Mouse (Mus musculus) thymus, adult 2 months (tissue): ENCODE data around the gene Prkag3. TPM values are rescaled to one million over a fixed set of nuclear protein-coding genes. Genes with fewer than 3 reads are reported as not detected.
A peak's percentile ranks its signal among the peaks of the same experiment; 100 is the strongest.

Experiments used
- DNase-seq: peaks from one replicate; pipeline ENCODE4 v3.0.0; 2021
- H3K27ac ChIP-seq: fragments of 200-500 bp; 2 replicates; pipeline ENCODE4 v1.5.1; 2012; ENCODE audit warnings: low read length, control low read depth; ENCODE audit not compliant: control insufficient read depth, insufficient read depth
- H3K27me3 ChIP-seq: fragments of 200-500 bp; 2 replicates; pipeline ENCODE4 v1.6.1; 2012; ENCODE audit warnings: mild to moderate bottlenecking, low read length, moderate library complexity, mixed read lengths; ENCODE audit not compliant: control insufficient read depth, insufficient read depth
- H3K36me3 ChIP-seq: fragments of 200-500 bp; 2 replicates; pipeline ENCODE4 v1.6.1; 2012; ENCODE audit warnings: mild to moderate bottlenecking, low read length, moderate library complexity; ENCODE audit not compliant: control insufficient read depth, insufficient read depth
- H3K4me1 ChIP-seq: fragments of 200-500 bp; replicated peaks from 2 replicates; pipeline ENCODE4 v1.6.1; 2012; ENCODE audit warnings: low read length; ENCODE audit not compliant: control insufficient read depth, insufficient read depth
- H3K4me3 ChIP-seq: fragments of 200-500 bp; 2 replicates; pipeline ENCODE4 v1.5.1; 2012; ENCODE audit warnings: mild to moderate bottlenecking, low read length, control low read depth, moderate library complexity; ENCODE audit not compliant: control insufficient read depth, insufficient read depth
- CTCF ChIP-seq: fragments of 200-500 bp; IDR thresholded peaks from 2 replicates; pipeline ENCODE4 v1.5.1; 2012; ENCODE audit warnings: mild to moderate bottlenecking, control low read depth, low read length, moderate library complexity, borderline replicate concordance; ENCODE audit not compliant: control insufficient read depth, poor library complexity, insufficient read depth; ENCODE audit errors: extremely low read depth
- POLR2A ChIP-seq: fragments of 200-500 bp; IDR thresholded peaks from 2 replicates; pipeline ENCODE4 v1.6.1; 2012; ENCODE audit warnings: mild to moderate bottlenecking, low read length, control low read depth, moderate library complexity; ENCODE audit not compliant: control insufficient read depth, poor library complexity, insufficient read depth; ENCODE audit errors: extremely low read depth
- WGBS: fragments of 180-500 bp; shearing (Covaris S2); methylation state at CpG from one replicate; pipeline ENCODE4 v1.1.7; 2018; 5-methylcytosine and 5-hydroxymethylcytosine counted together
- polyA plus RNA-seq: library from polyadenylated mRNA; depleted of rRNA; stranded (reverse); fragments of >200 nt; gene quantifications from 2 replicates; pipeline ENCODE4 v1.2.3, GENCODE M21; 2012

Prkag3 gene
- polyA plus RNA-seq, 1 experiment = 0.38 TPM

DNA sequence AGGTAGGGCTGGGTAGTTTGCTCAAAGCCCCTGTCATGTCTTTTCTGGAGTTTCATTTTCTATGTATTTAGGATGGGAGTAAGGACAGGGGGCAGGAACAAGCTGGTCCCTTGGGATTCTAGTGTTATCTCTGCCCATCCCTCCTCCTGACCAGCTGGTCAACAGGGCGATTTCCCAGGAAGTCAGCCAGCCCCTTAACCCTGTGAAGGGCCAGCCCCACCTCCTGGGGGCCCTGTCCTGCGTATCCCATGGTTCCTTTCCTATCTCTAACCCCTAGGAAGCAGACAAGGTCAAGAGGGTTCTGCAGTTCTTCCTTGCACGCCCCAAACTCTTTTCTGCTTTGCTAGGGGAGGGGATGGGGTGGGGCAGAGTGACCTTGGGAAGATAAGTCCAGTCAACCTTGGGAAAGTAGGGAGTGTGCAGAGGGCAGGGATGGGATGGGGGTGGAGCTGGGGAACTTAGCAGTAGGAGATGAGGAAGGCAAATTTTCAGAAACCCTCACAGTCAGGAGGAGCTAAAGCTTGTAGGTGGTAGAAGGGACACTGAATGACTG, 30.0 kb upstream of the Prkag3 start:
- H3K4me1 ChIP-seq = peaks cover 8% of the 10 kb centered on the region; the same call in 1 of the 2 replicates
- TF ChIP-seq CTCF (no peak), POLR2A (no peak)
- no peak for DNase-seq
- H3K36me3 ChIP-seq = no peaks in the 10 kb centered on the region
- H3K4me3 ChIP-seq = no peak overlapping the region
- 84% methylated on average over 3 of the region's 3 CpGs for WGBS
- H3K27ac ChIP-seq = no peak overlapping the region
- H3K27me3 ChIP-seq = no peaks in the 10 kb centered on the region; the same call in 1 of the 2 replicates

DNA sequence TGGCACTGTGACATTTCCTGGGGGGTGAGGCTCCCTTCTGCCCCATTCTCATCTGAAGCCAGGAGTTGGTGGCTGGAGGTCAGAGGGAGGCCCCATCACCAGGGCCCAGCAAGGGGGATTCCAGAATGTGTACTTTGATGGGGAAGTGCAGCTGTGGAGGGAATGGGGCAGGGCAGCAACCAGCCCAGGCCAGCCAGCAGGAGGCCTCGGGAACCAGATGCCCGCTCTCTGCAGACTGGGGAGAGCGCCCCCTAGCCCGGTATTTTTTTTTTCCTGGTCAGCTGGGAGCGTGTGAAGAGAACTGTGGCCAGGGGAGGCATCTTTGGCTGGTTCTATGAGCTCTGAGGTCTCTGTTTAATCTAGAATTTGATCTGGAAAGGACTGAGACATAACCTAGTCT, 26.8 kb upstream of the Prkag3 start:
- no peak overlapping the region for H3K27ac ChIP-seq
- H3K4me3 ChIP-seq = no peak overlapping the region
- no peak for DNase-seq
- no peaks in the 10 kb centered on the region for H3K36me3 ChIP-seq
- 55% methylated on average over 5 of the region's 5 CpGs for WGBS
- peaks cover 9% of the 10 kb centered on the region; the same call in 1 of the 2 replicates for H3K4me1 ChIP-seq
- peaks cover 17% of the 10 kb centered on the region for H3K27me3 ChIP-seq
- TF ChIP-seq CTCF (no peak), POLR2A (no peak)

DNA sequence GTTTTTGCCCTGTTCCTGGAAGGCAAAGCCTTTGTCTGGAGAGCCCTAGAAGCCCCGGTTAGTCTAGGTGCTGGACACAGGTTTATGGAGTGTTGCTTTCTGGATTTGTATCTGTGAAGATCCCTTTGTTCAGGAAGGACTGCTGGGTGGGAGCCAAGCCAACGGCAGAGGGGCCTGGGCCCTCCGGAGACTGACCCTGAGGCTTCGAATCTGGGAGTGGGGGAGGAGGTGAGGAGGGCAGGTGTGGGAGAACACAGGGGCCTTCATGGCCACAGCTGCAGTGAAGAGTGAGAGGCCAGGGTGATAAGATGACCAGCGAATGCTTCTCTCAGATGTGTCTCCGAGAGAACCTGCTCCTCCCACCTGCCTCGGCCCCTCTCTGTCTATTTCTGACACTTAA, 25.0 kb upstream of the Prkag3 start:
- Histone ChIP-seq H3K4me3 (no peak overlapping the region), H3K27me3 (peaks cover 17% of the 10 kb centered on the region), H3K27ac (no peak overlapping the region), H3K4me1 (peaks cover 10% of the 10 kb centered on the region; the same call in 1 of the 2 replicates), H3K36me3 (no peaks in the 10 kb centered on the region)
- DNase-seq = no peak
- 69% methylated on average over 7 of the region's 7 CpGs for WGBS
- TF ChIP-seq CTCF (no peak), POLR2A (no peak)

DNA sequence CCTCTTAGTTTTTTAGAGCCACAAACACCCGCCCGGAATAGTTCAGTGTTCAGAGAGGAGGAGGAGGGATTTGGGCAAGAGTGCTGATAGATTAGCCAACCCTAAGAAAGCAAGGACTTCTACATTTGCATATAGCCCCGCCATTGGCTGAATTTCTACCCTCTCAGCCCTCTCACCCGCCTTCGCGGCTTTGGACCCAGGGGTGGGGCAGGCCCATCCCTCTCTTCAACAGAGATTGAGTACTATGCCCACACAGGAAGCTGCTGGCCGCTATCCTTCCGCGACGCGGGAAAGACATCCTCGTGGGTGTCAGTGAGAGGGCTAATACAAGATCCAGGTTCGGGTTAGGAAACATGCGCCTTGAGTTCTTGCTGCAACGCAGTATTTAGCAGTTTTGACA, 24.1 kb upstream of the Prkag3 start:
- H3K27me3 ChIP-seq = peaks cover 17% of the 10 kb centered on the region
- peak; percentile 63 for DNase-seq
- no peak for TF ChIP-seq POLR2A
- no peak for TF ChIP-seq CTCF

DNA sequence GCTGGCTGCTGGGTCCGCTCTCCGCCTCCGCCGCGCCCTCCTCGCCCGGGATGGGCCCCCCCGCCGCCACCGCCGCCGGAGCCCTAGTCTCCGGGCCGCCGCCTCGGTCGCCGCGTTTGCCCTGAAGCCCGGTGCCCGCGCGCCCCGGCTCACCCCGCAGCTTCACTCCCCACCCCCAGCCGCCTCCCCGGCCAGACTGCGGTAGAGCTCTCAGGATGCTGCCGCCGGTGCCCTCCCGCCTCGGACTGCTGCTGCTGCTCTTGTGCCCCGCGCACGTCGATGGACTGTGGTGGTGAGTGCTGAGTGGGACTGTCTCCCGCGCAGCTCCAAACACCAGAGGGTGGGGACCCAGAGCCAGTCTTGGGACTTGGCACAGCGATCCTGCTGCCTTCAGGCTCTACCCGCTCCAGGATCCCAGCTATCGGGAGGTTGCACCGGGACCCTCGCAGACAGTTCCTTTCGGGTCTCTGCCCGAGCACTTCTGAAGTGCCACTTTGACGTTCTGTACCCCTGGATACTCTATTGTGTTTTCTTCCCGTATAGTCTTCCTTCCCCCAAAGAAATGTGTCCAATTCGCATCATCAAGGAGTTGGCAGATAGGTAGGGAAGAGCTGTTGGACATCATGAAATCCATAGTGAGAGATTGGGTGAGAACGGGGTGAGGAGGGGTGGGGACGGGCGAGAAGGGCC, 23.1 kb upstream of the Prkag3 start:
- no peak for TF ChIP-seq CTCF
- no peak for TF ChIP-seq POLR2A
- Histone ChIP-seq H3K4me3 (no peak overlapping the region), H3K27me3 (peaks cover 17% of the 10 kb centered on the region), H3K36me3 (no peaks in the 10 kb centered on the region), H3K4me1 (peaks cover 10% of the 10 kb centered on the region; the same call in 1 of the 2 replicates), H3K27ac (no peak overlapping the region)
- WGBS = 2% methylated on average over 50 of the region's 51 CpGs
- no peak for DNase-seq

More for the DNA sequence above, 24.1 kb upstream of the Prkag3 start:
- WGBS = under 1% methylated on average over 15 of the region's 15 CpGs
- Histone ChIP-seq H3K4me3 (no peak overlapping the region), H3K27ac (no peak overlapping the region), H3K4me1 (peaks cover 10% of the 10 kb centered on the region; the same call in 1 of the 2 replicates), H3K36me3 (no peaks in the 10 kb centered on the region)

DNA sequence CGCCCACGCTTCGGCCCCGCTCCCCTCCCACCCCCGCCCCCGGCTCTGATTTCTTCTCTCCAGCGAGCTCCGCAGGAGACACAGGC, 22.7 kb upstream of the Prkag3 start, which contains the start of gene Wnt6:
TSS of gene Wnt6 (plus strand) at position 48 of the 86 bp plus-strand sequence.
- H3K36me3 ChIP-seq = no peaks in the 10 kb centered on the region
- peaks cover 17% of the 10 kb centered on the region for H3K27me3 ChIP-seq
- no peak within 1 kb of the TSS for H3K4me3 ChIP-seq
- no peak for DNase-seq
- WGBS = 0% methylated on average over 2 of the region's 8 CpGs
- no peak within 1 kb of the TSS for H3K27ac ChIP-seq
- peaks cover 10% of the 10 kb centered on the region; the same call in 1 of the 2 replicates for H3K4me1 ChIP-seq
- TF ChIP-seq POLR2A (no peak), CTCF (no peak)

DNA sequence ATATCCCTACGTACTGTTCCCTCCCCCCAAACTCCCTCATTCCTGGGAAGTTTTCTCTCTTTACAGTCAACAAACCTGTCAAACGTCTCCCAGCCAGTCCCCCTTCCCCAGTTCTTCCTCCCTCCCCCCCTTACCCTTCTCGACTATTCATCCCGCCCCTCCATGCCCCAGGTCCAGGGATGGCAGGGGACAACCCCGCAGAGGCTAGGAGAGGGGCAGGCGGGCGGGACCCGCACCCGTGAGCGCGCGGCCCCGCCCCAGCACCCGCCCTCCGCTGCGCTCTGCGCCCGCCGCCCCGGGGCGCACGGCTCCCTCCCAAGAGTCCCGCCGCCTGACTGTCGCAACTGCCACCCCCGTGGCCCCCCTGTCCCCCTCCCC, 22.4 kb upstream of the Prkag3 start:
- H3K4me1 ChIP-seq = peaks cover 10% of the 10 kb centered on the region; the same call in 1 of the 2 replicates
- peaks cover 17% of the 10 kb centered on the region for H3K27me3 ChIP-seq
- no peak overlapping the region for H3K27ac ChIP-seq
- no peak for DNase-seq
- H3K36me3 ChIP-seq = no peaks in the 10 kb centered on the region
- no peak for TF ChIP-seq CTCF
- TF ChIP-seq POLR2A = no peak
- WGBS = 3% methylated on average over 15 of the region's 26 CpGs
- H3K4me3 ChIP-seq = no peak overlapping the region
